Mouse (Mus musculus): ENCODE measurements around the gene Mlph. TPM values are rescaled to one million over a fixed set of nuclear protein-coding genes. Genes with fewer than 3 reads are reported as not detected.

The Mlph gene
- total RNA-seq, 2 experiments from 2014 or later: 0.87 to 0.99 TPM

DNA sequence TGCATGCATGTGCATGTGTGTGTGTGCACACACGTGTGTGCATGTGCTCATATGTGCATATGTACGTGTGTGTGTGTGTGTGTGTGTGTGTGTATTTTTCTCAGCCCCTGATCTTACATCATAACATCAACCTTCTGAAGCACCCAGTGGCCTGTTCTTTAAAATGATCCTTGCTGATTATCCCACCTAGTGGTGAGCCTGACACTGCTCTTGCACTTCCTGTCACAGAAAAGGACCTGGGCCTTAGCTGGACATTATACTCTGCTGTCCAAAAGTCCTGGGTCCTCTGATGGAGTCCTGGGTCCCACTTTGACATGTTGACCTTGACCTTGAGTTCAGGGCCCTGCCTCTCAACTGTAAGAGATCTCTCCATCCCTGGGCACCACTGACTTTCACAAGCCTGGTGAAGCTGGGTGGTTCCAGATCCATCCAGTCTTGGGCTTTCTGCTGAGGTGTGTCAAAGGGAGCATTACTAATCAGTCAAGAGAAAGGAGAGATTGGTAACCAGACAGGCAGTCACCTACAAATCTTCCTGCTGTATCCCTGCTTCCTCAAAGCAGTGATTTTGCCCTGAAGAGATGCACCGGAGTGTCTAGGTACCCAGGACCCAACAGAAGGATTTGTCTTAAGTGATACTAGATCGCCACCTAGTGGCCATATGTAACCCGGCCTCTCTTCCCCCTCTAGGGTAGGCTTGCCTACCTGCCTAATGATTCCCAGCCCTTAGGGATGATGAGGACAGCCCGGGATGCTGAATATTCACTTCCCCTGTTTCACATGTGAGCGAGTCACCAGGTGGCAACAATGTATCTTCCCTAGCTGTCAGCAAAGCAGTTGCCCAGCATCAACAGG is 41.6 kb downstream of the Mlph start:
- intact Hi-C loops (cut with DNase I): loop anchor here (1.0 to 5.0 kb wide), 4 partner anchors 28 to 894 kb away; no protein-coding TSS in a partner anchor
- no peak for DNase-seq (ENCODE audit: low spot score)

DNA sequence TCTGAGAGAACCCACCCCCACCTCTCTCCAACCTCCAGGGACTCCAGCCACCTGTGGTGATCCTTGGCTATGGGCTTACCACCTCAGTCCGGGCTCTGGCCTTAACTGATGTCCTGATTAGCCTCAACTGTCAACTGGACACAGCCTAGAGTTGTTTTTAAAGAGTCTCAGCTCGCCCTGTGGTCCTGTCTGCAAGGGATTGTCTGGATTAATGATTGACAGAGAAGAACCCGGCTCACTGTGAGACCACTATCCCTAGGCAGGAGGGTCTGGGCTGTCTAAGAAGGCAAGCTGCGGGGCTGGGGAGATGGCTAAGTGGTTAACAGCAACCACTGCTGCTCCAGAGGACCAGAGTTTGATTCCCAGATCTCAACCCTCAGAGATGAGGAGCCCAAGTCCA is 47.6 kb downstream of the Mlph start:
- intact Hi-C loops (cut with DNase I): no loop called here
- DNase-seq (ENCODE audit: low spot score): no peak

DNA sequence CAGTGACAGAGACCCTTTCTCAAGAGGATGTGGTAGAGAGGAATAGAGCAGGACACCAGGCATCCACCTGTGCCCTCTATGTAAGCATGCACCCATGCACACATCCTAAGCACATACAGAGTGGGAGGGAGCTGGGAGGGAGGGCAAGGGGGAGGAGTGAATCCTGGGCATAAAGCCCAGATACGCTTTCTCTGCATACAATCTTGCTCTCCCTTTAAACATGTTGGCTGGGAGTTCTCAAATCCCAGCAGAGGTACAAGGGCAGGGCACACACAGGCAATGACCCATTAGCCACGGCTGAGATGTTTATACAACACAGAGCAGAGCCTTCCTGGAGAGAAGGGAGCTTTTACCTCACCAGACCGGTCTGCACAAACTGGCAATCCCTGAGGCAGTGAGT is 48.1 kb downstream of the Mlph start:
- no peak for DNase-seq (ENCODE audit: low spot score)
- intact Hi-C loops (cut with DNase I): no loop called here

DNA sequence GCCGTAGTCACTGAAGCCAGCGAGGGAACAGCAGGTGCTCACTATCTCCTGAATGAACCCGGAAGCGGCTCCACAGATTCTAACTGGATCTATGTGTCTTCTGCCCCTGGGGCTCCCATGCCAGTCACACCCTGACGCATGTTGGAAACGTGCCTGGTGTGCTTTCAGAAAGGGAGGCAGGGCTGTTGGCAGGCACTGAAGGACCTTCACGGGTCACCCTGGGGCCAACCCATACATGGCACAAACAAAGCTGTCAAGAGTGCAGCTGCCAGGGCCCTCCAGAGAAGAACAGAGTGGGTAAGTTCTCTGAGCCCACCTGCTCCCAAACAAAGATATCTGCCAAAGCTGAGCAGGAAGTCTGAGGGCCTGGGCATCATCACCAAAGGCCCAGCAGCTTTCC is 52.7 kb downstream of the Mlph start:
- DNase-seq (ENCODE audit: low spot score): peak; percentile 39
- intact Hi-C loops (cut with DNase I): no loop called here

DNA sequence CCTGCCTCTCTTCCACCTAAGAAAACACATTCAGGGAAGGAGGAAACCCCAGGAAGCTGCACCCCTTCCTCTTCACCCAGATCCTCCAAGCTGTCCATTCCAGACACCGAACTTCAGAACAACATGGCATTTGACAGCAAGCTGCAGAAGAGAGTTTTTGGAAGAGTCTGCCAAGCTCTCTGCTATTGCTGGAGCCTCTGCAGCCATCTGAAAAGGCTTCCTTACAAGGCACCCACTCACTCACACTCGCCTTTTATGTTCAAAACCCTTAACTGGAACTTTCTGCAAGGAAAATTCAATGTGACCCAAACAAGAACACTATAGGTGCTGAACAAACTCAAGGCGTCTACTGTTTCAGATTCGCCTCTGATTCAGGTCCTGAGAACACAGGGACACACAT is 53.8 kb downstream of the Mlph start:
- intact Hi-C loops (cut with DNase I): no loop called here
- DNase-seq (ENCODE audit: low spot score): no peak

DNA sequence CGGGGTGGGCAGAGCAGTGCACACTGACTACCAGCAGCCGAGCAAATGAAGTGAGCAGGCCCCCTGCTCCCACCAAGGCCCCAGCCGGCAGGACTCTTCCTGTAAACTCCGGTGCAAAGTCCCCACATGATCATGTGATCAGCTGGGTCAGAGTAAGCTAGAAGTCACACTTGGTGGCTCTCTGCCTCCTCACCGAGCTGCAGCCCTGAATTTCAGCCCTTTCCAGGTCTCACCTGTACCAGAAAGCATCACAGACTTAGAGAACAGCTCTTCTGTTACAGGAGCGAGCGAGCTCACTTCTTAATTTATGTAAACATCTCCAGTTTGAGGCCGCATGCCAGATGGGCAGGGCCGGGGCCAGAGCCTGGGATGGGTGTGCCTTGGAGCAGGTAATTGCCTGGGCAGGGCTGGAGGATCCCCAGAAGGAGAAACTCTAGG is 54.5 kb downstream of the Mlph start, which contains the start of gene Rab17:
TSS of gene Rab17 (minus strand) at position 315 of the 438 bp plus-strand sequence.
- DNase-seq (ENCODE audit: low spot score): no peak
- intact Hi-C loops (cut with DNase I): no loop called here

DNA sequence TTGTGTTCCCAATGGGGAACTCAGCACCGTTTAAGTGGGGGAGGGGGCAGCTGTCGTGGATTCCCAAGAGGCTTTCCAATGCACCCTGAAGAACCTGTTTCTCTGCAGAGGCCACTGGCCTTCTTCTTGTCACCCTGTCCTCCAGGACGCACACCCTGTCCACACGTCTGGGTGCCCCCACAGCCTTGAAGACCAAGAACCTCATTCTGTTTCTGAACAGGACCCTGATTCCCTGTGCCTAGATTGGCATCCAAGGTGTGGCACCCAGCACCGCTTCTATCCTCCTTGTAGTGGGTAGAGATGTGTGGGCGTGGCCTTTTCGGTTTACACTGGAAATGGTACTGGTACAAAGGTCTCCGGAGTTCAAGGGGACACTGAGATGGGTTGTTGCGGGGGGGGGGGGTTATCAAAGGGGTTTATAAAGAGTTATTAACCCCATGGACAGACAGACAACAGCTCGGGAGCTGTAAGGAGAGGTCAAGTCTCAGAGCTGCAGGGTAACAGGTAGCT is 55.1 kb downstream of the Mlph start:
- intact Hi-C loops (cut with DNase I): loop anchor here (5.0 kb wide), 3 partner anchors 52 to 267 kb away; no protein-coding TSS in a partner anchor

DNA sequence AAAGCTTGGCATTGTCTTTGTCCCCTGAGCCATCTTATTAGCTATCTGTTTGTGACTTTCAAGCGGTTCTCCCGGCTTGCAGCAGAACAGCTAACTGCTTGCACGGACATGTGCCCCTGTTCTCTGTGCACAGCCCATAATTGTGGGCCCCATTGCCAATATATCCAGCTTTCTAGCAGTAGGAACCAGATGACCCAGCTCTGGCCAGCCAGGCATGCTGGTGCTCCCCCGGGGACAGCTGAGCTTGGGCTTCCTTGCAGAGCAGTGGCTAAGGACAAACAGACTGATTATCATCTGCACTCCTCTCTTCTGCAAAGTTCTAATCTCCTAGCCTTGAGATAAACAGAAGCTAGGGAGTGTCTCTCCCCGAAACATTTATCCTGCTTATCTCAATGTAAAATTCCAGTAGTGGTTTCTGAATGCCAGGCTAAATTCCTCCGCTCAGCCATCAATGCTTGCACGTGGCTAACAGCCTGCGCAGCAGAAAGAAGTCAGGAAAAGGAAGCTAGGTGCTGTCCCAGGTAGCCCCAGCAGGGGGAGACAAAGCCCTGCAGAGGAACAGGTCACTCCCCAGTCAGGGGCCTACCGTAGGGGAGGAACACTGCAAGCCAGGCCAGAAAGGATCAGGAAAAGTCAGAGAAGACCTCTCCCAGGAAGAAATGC is 58.2 kb downstream of the Mlph start:
- intact Hi-C loops (cut with DNase I): loop anchor here (1.0 to 5.0 kb wide), 4 partner anchors 49 to 264 kb away; no protein-coding TSS in a partner anchor
- DNase-seq (ENCODE audit: low spot score): peak; percentile 78

More for the DNA sequence above, 55.1 kb downstream of the Mlph start:
- DNase-seq (ENCODE audit: low spot score): no peak

DNA sequence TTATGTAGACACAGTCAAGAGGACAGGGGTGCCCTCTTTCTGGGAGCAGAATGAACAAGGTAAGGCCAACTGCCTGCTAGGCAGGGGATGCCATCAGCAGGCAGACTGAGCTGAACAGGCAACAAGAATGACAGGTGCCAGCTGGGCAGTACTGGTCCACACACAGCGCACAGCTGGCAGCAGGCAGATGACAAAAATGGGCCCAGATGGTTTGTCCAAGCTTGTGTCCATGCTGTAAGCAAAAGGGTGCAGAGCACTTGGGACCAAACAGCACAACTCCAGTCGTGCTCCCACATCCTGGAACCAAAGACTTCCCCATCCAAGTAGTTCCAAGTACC is 58.7 kb downstream of the Mlph start:
- intact Hi-C loops (cut with DNase I): loop anchor here (1.0 to 5.0 kb wide), 4 partner anchors 49 to 264 kb away; no protein-coding TSS in a partner anchor
- DNase-seq (ENCODE audit: low spot score): no peak

DNA sequence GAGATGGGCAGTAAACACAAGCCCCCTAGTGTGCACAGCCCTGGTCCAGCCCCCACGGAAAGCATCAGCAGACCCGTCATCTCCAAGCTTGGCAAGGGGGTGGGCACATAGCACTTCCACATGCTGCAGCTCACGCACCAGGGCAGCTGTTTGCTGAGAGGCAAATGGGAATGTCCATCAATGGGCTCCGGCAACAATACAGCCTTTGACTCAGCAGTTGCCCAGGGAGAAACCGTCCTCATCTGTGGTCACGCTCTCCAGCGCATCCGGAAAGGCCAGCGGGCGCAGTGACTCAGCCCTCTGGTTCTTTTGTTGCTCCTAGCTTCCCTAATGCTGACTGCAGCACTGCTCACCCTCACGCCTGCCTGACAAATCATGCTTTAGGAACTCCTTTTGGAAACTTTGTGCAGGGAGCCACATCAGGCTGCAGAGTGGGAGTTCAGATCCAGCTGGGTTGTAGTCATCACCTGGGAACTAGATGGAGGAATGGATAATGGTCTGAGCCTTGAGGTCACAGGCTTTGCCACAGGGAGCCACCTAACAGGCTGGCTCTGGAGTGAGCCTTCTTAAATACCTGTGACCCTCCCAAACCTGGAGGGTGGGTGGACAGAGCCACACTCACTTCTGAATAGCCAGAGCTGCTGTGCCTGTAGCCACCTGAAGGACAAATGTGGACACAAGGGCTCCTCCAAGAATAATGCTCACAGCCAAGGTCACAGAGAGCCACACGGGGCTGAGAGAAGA is 60.2 kb downstream of the Mlph start:
- DNase-seq (ENCODE audit: low spot score): peak; percentile 47
- intact Hi-C loops (cut with DNase I): loop anchor here (2.0 to 5.0 kb wide), 4 partner anchors 47 to 262 kb away; no protein-coding TSS in a partner anchor

DNA sequence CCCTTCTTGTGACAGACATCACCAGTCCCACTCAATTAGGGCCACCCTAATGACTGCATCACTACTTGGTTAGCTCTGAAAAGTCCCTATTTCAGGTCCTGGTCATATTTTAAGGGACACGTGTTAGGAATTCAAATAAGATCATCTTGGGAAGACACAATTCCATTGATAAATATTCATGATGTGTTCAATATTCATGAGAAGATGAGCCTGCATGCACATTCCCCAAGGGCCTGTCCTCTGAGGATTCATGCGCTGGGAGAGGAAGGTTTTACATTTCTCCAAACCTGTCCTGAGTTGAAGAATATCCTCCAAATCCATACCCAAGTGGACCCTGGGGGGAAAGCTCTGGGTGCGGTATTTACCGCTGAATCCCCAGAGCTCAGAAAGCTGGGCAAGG is 61.1 kb downstream of the Mlph start:
- intact Hi-C loops (cut with DNase I): loop anchor here (2.0 kb wide), 1 partner anchor 235 kb away; no protein-coding TSS in a partner anchor
- no peak for DNase-seq (ENCODE audit: low spot score)

DNA sequence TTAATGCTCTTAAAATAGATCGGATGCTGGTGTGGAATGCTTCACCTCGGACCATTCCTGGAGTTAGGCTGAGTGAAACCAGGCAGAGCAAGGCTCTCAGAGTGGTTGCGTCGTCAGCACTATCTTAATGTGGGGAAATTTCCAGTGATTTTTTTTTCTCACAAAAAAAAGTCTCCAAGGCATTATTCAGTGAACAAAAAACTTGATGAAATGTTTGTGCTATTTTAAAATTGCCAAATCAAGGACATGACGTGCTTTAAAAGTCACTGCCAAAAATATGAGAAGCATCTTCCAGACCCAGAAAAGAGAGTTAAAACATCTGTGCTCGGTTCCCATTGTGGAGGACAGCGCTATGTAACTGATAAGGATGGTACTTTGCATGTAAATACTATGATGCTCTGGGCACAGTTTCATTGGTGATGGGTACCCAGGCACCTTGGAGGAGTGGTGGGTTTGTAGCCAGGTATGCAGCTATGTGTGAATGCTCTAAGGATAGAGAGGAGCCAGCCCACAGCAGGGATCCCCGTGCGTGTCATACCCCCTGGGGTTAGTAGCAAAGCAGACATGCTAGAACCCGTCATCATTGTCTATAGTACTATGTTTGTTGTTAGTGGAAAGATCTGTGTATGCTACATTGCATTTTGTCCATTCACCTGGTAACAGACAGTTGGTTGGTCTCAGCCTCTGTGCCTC is 65.9 kb downstream of the Mlph start:
- DNase-seq (ENCODE audit: low spot score): no peak
- intact Hi-C loops (cut with DNase I): no loop called here

DNA sequence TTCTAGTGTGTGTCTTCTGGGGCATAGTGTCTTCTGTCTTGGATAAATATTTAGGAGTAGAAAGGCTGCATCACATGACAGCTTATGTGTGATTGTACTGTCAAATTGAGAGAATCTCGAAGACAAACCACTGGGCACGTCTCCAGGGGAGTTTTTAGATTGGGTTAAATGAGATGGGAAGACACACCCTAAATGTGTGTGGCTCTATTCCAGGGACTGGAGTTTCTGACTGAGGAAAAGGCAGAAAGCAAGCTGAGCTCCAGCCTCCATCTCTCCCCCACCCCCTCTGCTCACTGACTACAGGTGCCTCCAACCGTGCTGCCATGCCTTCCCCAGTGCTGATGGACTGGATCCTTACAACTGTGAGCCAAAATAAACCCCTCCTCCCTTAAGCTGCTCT is 66.5 kb downstream of the Mlph start:
- intact Hi-C loops (cut with DNase I): no loop called here

DNA sequence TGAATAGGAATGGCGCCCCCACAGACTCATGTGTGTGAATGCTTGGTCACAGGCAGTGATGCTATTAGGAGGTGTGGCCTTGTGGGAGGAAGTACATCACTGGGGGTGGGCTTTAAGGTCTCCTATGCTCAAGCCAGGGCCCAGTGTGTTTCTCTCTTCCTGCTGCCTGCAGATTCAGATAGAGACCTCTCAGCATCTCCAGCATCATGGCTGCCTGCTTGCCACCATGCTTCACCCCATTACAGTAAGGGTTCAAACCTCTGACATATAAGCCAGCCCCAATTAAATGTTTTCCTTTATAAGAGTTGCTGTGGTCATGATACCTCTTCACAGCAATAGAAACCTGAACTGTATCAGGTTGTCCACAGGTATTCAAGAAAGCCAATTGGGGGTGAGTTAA is 81.0 kb downstream of the Mlph start:
- no peak for DNase-seq (ENCODE audit: low spot score)
- intact Hi-C loops (cut with DNase I): loop anchor here (2.0 kb wide), 1 partner anchor 13 kb away; no protein-coding TSS in a partner anchor

More for the DNA sequence above, 66.5 kb downstream of the Mlph start:
- no peak for DNase-seq (ENCODE audit: low spot score)

DNA sequence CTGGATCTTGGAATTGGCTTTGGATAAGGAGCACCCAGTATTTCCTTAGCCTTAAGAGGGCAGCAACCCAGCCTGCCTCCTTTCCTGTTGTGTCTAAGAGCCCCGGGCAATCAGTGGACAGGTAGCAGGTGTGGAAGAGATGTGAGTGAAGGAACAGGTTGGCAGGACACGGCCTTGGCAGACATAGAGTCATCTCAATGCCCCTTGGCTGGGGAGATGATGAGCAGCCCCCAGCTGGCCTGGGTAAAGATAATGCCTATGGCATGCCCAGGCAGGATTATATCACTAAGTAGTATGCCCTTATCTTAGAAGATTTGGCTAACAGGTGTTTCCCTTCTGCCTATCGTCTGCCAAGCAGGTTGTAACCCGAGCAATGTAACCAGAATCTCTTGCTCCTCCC is 82.3 kb downstream of the Mlph start:
- DNase-seq (ENCODE audit: low spot score): no peak
- intact Hi-C loops (cut with DNase I): loop anchor here (2.0 kb wide), 1 partner anchor 14 kb away; no protein-coding TSS in a partner anchor

DNA sequence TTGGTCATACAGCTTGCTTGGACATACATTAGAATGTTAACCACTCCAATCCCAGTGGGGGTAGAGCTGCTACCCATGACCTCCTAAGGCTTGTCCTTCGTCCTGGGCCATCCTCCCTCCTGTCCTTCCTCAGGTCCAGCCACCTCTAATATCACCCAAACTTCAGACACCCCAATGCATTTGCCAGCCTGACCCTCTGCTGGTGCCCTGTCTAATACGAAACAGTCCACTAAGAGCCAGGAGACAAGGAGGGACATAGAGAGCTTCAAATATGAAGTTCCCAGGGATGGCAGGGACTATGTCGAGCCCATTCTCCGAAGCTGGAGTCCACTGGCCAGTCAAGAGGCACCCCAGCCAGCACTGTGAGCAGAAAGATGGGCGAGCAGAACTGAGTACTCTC is 82.8 kb downstream of the Mlph start:
- no peak for DNase-seq (ENCODE audit: low spot score)

DNA sequence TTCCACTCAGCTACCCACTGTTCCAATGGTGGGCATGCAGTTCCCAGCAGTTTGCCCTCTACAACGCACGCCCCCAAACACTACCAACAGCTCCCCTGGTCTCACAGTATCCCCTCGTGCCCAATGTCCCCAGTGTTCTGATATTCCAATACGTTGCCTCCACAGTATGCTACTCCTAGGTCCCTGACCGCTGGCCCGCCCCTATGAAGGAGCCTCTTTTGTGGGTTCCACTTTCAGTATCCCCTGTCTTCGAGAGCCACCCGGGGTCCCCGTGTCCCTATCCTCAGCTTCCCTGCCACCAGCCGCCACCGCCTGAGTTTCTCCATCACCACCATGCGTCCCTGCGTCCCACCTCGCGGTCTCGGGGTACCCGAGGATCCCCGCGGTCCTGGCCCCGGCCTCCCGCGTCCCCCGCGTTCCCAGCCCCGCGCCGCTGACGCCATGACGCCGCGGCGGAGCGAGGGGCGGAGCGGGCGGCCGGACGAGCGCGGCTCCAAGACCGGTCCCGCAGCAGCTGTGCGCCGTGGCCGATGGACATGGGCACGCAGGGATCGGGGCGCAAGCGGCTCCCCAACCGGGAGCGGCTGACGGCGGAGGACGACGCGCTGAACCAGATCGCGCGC is 83.5 kb downstream of the Mlph start, which contains the start of gene Lrrfip1:
TSS of gene Lrrfip1 (plus strand) at position 470 of the 623 bp plus-strand sequence.
- intact Hi-C loops (cut with DNase I): no loop called here
- peak; percentile 52 for DNase-seq (ENCODE audit: low spot score)

More for the DNA sequence above, 82.8 kb downstream of the Mlph start:
- intact Hi-C loops (cut with DNase I): loop anchor here (2.0 kb wide), 1 partner anchor 15 kb away; no protein-coding TSS in a partner anchor

DNA sequence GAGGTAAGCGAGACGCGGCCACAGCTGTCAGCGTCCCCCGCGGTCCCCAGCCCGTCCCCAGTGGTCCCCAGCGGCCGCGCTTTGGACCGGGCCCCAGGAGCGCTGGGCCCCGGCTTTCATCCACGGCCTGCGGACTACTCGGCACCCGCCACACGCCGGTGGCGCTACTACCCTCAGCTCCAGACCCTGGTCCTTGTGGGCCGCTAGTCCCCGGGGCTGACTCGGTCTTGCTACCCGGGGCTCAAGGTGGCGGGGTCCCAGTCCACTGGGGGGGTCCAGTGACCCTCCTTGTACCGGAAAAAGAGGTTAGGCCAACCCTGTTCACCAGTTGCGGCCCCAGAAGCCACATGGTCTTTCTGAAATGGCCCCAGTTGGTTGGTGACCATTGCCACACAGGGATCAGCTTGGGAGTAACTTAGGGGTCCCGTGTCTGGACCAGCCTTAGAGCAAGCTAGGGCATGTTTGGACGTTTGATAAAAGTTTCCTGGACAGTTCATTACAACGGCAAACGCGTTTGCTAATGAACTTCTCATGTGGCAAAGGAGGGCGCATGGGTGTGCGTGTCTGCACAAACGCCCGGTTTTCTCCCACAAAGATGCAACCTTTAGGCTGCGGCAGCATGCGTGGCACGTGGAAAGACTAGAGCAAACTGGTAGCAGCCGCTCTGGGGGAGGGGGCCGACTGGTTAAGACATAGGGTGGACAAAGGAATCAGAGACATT is 84.2 kb downstream of the Mlph start:
- intact Hi-C loops (cut with DNase I): no loop called here

More for the DNA sequence above, 84.2 kb downstream of the Mlph start:
- no peak for DNase-seq (ENCODE audit: low spot score)

Measured in heart, postnatal 25 days (tissue).